Mouse (Mus musculus) granulocyte monocyte progenitor cell, adult 5-6 weeks (primary cell): ENCODE results near the gene Med23. TPM values are rescaled to one million over a fixed set of nuclear protein-coding genes. Genes with fewer than 3 reads are reported as not detected.

Experiments used
- ATAC-seq: replicated peaks from 2 replicates; pipeline ENCODE4 v1.8.0; 2016; ENCODE audit warnings: mild to moderate bottlenecking, moderate TSS enrichment, inconsistent platforms; ENCODE audit not compliant: poor library complexity, severe bottlenecking
- total RNA-seq, 2 experiments: library from RNA; stranded (forward) in 1 of 2; stranded (reverse) in 1 of 2; fragments of 200-712, 200-1000 nt in 1 of 2; fragments of >200 nt in 1 of 2; fragmentation: Nextera tagmentation in 1 of 2; gene quantifications; 2 replicates each; pipeline ENCODE4 v1.2.3; 2014 to 2017

Med23 gene
- total RNA-seq, 2 experiments from 2014 or later: 20.1 to 20.3 TPM

DNA sequence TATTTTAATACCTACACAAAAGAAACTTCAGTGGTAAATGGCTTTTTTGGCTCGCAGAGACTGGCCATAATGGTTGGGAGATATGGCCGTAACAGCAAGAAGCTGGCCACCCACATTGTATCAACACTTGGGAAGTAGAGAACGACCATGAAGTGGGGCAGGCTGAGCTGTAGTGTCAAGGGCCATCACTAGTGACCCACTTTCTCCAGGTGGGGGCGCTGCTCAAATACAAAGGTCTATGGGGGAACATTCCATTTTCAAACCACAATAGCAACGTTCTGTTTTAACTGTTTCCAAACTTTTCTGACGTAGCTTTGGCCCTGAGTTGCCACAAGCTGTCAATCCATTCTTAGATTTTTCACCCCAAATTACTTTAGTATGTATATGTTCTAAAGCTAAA lies 5.4 kb upstream of the Med23 start:
- peak; percentile 53; the same call in 1 of the 2 replicates for ATAC-seq

DNA sequence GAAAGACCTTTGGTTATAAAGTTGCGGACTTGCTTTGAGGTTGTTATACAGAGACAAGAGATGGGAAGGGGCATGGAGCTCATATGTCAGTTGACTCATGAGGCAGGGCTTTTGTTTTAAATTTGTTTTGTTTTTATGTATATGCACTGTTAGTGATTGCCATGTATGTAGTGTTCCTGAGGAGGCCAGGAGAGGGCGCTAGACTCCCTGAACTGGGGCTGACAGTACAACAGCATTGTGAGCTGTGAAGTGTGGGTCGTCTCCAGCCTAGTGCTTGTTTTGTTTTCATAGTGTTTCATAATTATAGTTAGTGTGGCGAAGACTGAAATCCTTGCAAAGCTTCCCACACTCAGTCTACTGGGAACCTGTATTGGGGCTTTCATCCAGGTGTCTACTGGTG lies 3.8 kb downstream of the Med23 start:
- ATAC-seq: no peak

DNA sequence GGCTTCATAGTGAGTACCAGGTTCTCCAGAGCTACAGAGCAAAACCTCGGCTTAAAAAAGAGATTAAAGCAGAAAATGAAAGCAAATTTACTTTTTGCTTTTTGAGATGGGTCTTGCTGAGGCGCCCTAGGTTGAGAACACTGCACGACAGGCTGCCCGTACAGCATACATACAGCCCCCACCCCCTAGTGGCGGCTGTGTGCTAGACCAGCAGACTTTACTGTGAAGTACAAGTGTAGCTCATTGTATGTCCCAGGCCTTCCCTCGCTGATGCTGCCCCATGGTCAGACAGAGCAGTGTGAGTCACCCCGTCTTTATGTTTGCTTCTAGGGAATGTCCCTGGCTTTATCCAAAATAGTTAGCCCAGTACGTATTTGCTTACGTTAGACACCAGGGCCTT lies 16.2 kb downstream of the Med23 start:
- ATAC-seq: peak; percentile 66

DNA sequence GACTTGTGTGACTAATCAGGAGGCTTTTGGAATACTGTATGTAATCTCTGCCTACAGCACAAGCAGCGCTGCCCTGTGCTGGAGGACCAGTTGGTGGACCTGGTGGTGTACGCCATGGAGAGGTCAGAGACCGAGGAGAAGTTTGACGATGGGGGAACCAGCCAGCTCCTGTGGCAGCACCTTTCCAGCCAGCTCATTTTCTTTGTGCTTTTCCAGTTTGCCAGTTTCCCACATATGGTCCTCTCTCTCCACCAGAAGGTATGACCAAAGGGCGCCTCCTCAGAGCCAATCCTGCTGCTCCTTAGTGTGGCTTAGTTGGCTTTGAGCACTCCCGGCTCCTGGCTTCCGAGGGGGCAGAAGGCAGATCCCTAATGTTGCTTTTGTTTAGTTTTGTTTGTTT lies 18.6 kb downstream of the Med23 start:
- ATAC-seq: no peak

DNA sequence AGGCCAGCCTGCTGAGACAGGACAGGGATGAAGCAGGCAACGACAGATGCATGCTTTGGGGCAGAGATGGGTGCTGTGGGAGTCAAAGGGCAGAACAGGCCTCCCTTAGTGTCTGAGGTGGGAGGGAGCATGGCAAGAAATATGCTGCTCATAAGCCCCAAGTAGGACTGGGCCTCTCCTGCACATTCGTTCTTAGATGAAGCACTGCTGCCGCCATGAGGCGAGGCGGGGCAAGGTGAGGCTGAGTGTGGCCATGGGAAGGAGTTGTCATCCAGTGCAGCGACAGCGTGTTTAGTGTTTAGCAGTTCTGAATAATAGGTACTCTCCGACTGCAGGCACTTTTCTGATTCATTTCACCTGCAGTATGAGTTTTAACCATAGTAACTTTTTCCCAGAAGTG lies 26.1 kb downstream of the Med23 start:
- ATAC-seq: no peak

DNA sequence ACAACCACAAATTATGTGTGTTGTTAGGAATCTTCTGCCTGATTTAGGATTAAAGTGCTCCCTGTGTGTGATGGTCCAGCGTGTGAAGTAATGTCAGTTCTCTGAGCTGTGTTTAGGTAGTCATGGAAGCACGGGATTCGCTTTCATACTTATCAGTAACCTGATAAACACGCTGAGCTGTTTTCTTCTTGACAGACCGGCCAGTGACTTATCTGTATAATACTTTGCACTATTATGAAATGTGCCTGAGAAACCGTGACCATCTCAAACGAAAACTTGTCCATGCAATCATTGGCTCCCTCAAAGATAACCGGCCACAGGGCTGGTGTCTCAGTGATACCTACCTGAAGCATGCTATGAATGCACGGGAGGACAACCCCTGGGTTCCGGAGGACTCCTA lies 35.8 kb downstream of the Med23 start:
- ATAC-seq: no peak

DNA sequence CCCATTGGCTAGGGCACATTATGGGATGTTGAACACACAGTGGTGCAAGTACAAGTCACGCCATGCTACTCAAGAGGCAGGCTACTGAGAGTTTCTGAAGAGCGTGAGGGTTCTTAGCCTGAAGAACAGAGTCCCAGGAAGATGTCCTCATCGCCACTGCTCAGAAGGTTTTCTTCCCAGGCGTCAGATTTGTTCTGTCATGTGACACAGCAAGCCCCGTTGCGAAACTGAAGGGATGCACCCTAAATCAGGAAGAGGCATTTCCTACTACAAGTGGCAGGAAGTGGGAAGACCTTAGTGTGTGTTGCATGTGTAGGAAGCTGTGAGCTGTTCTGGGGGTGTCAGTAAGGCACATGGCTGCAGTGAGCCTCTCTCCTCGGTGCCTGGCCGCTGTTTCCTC lies 41.4 kb downstream of the Med23 start:
- peak; percentile 99 for ATAC-seq

DNA sequence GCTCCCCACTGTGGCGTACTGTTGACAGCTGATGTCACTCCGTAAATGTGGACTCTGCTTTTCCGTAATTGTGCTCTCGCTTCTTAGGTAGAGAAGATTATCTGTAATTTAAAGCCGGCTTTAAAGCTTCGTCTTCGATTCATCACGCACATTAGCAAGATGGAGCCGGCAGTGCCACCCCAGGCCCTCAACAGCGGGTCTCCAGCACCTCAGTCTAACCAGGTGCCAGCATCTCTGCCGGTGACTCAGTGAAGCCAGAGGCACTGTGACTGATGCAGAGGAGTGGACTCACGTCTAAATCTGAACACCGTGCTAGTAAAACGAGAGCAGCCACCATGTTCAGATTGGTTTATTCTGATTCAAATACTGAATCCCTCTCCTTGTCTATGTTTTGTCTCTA lies 42.8 kb downstream of the Med23 start:
- ATAC-seq: no peak

DNA sequence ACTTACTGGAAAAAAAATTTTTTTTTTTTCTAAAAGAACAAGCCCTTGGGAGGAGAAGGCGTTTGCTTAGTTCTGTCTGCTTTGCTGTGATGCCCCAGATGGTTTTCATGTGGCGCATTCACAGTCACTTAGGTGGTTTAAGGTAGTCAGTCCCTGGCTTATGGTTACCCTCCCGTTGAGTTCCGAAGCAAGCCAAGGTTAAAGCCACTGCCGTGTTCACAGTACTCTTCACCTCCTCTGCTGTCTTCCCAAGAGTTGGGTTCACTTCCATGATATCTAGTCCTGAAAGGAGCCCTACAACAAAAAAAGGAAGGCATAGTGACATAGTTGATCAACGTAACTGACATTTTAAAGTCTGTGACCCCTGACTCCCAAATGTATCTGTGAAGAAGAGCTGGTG lies 45.7 kb downstream of the Med23 start:
- no peak for ATAC-seq

DNA sequence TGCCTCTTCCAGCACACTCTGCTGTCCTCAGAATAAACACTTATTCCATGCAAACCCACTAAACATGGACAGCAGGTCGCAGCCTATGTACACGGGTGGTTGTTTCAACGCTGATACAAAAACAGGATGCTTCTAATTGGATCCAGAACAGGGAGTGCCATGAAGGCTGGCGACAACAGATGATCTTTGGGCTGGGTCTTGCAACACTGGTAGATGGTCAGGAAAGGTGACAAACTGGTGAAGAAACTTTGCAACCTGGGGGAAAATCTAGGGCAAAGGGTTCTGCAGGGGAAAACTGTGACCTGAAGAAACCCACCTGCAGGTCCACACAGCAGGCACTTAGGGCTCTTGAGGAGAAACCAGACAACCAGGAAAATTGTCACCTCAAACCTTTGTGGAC lies 53.2 kb downstream of the Med23 start:
- ATAC-seq: no peak

DNA sequence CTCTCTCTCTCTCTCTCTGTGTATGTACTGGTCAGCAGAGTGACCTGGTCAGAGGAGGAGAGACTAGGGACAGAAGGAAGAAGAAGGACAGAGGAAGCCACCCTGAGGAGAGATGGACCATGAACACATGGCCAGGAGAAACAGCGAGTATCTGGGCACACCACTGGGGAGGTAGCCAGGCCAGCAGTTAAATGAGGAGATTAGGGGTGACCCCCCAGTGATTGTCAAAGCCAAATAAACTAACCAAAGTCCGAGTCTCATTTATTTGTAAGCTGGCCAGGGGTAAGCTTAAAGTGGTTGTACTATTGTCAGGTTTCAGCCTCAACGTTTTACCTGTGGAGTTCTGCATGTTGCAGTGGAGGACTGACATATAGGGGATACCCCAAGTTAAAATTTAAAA lies 54.5 kb downstream of the Med23 start:
- no peak for ATAC-seq

DNA sequence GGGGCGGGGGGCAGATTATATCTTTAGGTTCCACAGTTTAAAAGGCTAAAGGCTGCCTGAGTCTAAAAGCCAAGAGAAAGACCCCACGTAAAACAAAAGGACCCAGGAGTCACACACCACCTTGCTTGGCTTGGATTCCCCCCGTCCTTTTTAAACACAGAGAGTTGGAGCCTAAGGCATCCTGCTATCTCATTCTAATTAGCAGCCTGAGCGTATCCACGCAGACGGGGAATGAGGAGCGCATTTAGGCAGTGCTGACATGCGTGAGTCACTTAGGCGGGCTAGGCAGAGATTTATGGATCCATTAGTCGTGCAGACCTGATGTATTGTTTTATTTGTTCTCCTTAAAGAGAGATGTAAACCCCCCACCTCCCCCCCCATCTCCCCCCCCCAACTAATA lies 56.6 kb downstream of the Med23 start:
- no peak for ATAC-seq

DNA sequence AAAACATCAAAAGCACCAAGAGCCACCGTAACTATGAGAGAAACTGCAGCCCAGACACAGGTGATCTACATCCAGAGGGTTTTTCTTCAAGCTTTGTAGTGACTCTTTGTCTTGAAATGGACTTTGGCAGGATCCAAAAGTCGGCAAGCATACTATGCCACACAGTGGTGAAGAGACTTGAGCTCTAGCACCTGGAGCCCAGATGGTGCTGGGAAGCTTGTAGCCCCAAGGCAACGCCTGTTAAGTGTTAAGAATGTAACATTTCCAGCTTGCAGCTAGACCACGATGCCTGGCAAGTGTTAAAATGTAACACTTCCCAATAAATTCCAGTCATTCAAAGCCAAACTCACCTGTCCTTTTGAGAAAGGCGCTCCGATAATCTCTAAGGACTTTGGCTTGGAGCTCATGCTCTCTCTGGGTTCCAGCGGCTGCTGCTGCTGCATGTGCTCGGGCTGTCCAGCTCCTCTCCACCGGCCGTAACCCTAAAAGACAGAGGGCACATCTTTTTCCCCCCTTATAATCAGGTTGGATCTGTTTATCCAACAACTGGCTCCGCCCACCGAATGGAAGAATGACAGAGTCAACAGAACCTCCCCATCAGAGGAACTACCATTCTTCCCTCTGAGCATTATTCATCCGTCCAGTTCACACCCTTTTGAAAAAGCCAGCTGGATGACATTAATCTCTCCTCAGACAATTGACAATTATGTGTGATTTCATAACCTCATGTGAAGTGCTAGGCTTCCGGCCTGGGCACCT lies 57.4 kb downstream of the Med23 start, which contains the start of gene Arg1:
Arg1 (minus strand) TSS at position 523 of the 759 bp plus-strand sequence.
- ATAC-seq: no peak

DNA sequence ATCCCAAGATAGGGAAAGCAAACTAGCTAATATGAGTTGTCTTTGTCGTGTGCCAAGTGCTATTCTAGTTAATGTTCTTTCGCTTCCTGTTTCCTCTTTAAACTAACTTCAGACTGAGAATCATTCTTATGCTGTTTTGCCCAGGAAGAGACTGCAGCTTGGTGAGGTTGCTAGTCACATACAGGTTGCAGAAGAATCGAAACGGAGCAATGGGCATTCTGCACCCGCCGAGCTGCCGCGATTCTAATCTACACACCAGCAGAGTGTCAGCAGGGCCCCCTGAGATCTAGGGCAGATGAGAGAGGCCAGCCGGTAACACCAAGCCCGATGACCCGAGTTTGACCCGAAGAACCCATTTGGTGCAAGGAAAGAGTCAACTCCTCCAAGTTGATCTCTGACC lies 58.3 kb downstream of the Med23 start:
- ATAC-seq: peak; percentile 66

DNA sequence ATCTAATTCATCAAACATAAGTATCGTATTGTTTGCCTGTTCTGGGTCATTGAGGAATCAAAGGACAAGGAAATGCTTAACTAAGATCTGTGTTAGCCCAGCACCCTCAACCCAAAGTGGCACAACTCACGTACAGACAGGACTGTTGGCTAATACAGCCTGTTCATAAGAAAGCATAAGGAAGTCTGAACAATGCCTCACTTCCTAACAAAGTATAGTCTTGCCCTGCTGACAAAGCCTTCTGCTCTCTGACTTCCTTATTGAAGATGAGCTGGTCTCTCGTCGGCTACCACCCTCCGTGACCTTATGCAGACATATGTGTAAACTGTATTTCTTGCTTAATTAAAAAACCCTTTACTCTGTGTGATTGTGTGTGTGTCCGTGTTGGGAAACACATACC lies 60.4 kb downstream of the Med23 start:
- peak; percentile 69 for ATAC-seq

DNA sequence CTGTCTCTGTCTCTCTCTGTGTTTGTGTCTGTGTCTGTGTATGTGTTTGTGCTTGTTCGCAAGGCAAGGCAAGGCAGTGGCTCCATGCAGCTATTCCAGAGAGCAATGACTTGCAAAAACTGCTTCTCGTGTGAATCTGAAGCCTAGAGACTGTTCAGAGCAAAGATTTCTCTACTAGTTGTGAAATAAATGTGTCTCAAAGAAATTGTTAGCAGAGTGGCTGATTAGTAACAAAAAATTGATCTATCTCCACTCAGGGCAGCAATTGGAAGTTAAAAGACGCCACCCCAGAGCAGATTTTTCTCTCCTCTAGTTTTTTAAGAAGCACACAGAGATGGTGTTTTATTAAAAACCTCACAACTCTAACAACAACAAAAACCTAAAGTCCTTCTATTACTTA lies 78.1 kb downstream of the Med23 start:
- ATAC-seq: no peak

DNA sequence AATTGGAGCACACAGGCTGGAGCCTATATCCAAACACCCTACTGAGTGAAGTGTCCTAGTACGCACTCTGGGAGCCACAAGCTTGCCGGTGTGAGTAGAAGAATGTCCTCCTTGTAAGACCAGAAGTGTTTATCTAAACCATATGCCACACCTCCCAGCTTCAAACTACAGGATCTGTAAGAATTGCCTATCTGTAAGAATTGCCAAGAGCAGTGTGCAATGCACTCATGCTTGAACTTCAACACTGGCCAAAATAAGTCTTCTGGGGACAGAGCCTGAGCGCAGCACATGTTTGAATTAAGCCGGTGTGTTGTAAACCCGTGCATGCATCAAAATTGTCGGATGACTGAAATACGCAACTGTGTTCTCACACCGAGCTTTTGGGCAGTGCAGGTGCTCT lies 78.5 kb downstream of the Med23 start:
- no peak for ATAC-seq

DNA sequence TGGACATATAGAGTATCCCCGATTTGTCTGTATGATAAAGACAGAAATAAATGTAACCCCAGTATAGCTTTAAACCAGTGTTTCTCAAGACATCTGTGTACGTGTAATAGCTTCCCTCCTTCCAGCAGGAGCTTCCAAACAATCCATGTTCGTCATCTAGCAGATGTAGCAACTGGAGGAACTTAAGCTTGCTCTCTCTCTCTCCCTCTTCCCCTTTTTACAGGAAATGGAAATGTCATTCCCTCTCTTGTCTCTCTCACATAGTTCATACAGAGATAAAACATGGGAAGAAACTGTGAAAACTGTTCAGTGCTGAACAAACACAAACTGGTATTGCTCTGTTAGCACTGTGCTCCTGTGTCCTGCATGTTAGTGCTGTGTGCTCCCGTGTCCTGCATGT lies 80.4 kb downstream of the Med23 start:
- ATAC-seq: peak; percentile 75

DNA sequence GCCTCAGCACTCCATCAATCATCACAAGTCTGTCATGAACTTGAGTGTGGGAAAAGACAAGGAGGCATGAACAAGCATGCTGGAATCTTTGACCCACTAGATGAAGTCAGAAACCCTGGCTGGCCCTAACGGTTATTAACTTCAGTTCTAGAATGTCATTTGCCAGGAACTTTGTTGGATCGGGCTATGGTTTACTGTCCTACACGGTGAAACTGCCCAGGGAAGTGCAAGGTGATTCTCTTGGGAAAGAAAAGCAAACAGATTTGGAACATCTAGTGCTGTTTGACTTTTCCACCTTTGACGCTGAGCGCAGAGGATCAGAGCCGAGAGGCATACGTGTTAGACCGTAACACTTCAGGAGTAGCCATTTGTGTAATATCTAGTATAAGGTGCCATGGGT lies 81.8 kb downstream of the Med23 start:
- ATAC-seq: no peak

DNA sequence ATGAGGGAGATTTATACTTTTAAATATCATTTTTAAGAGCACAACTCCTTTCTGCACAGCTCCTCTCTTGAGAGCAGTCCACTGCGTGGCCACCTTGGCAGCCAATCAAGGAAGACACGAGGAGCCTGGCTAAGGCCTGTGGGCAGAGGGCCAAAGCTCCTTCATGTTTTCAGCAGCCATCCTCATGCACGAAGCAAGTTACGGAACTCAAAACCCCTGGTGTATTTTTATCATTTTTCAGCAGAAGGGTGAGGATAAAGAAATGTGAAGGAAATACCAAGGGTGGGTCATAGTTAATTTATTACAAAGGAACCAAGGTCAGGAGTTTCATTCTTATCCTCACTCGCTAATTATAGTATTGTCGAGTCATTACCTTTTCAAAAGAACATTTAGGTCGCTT lies 82.8 kb downstream of the Med23 start:
- no peak for ATAC-seq

DNA sequence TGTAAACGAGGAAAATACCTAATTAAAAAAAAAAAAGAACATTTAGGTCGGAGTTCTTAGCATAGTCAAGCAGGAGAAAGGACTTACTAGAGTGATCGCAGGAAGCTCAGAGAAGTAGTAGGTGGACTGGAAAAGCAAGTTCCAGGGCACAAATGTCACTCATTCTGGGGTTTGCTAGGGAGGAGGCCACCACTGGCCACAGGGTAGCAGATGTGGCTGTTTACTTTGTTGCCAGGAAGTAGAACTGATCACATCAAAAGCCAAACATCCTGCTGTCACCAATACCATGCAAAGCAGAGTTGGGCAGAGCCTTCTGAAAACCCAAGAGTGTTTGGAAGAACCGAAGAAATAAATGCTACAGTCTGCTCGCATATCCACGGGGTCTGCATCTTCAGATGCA lies 84.1 kb downstream of the Med23 start:
- ATAC-seq: no peak

DNA sequence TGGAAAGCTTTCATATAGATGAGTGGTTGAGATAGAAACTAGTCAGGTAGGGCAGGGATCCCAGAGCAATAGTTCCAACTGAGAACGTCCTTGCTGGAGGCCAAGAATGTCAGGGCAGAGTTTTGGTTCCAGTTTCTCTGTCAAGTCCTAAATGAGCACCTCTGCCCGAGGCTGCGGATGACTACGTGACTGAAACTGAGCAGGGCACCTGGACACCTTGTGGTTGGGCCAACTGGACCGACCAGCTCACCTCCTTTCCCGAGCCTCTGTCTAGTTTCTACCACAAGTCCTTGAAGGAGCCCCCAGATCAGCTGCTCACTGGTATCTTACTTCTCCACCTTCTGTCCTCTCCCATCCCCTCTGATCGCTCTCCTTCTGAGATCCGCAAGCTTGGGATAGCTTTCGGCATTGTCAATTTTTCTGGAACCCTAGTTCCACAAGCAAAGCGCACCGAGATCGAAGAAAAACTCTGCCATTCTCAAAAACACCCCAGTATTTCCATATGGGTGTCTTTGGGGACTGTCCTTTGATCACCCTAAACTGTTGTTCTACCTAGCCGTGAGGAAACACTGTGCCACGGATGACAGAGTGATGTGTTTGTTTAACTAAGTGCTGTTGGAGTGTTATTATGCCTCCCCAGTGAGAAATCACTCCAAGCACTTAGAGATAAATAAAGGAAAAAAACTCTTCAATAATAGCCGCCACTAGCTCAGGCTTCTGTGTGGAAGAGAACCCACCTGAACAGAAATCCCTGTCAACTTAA lies 88.7 kb downstream of the Med23 start:
- no peak for ATAC-seq
